Mouse (Mus musculus): ENCODE results near the gene Zfr2. TPM values are rescaled to one million over a fixed set of nuclear protein-coding genes. Genes with fewer than 3 reads are reported as not detected.

Gene Zfr2
- 10 to 100 TPM; 20.9 to 21.7 TPM for total RNA-seq (2021)
- long read RNA-seq, experiment 1, partial matches to known transcripts = 6 of 15 reads
- long read RNA-seq, experiment 1, other reads (novel, unspliced or antisense) = 6 of 15 reads
- long read RNA-seq, experiment 2, transcript Zfr2-201 (18 exons, 3,349 nt) = major isoform, 9 of 35 reads
- long read RNA-seq, experiment 2, partial matches to known transcripts = 6 of 35 reads
- long read RNA-seq, experiment 2, other reads (novel, unspliced or antisense) = 20 of 35 reads

- peak; percentile 75 to 82 for DNase-seq (ENCODE audit: low spot score in 2 of 2)
Observed at GRCm38 (mm10) chr10:81232580-81233225, at the start of gene Zfr2. TSS of gene Zfr2 (plus strand) at chr10:81233155.

- no peak for DNase-seq (ENCODE audit: low spot score in 2 of 2)
Observed at GRCm38 (mm10) chr10:81183805-81184204, 49.1 kb upstream of the Zfr2 start, which contains the start of gene 4930442H23Rik. TSS of gene 4930442H23Rik (minus strand) at chr10:81183849.

- DNase-seq (ENCODE audit: low spot score in 2 of 2) = no peak
Observed at GRCm38 (mm10) chr10:81184765-81185164, 48.2 kb upstream of the Zfr2 start.

GRCm38 (mm10) chr10:81187161-81187560 is 45.8 kb upstream of the Zfr2 start:
- no peak for DNase-seq (ENCODE audit: low spot score in 2 of 2)

GRCm38 (mm10) chr10:81189821-81190220 is 43.1 kb upstream of the Zfr2 start:
- DNase-seq (ENCODE audit: low spot score in 2 of 2) = no peak

GRCm38 (mm10) chr10:81190236-81190911 is 42.6 kb upstream of the Zfr2 start:
- no peak for DNase-seq (ENCODE audit: low spot score in 2 of 2)

GRCm38 (mm10) chr10:81190912-81191321 is 42.0 kb upstream of the Zfr2 start:
- no peak for DNase-seq (ENCODE audit: low spot score in 2 of 2)

- DNase-seq (ENCODE audit: low spot score in 2 of 2) = no peak
Observed at GRCm38 (mm10) chr10:81191342-81191982, 41.5 kb upstream of the Zfr2 start.

- DNase-seq (ENCODE audit: low spot score in 2 of 2) = peak in 1 of 2 experiments; percentile 67
Observed at GRCm38 (mm10) chr10:81192270-81192967, 40.5 kb upstream of the Zfr2 start.

- DNase-seq (ENCODE audit: low spot score in 2 of 2) = no peak
Observed at GRCm38 (mm10) chr10:81192968-81193501, 39.9 kb upstream of the Zfr2 start.

GRCm38 (mm10) chr10:81193991-81194774 is 38.8 kb upstream of the Zfr2 start:
- DNase-seq (ENCODE audit: low spot score in 2 of 2) = no peak

- DNase-seq (ENCODE audit: low spot score in 2 of 2) = no peak
Observed at GRCm38 (mm10) chr10:81195300-81195699, 37.7 kb upstream of the Zfr2 start.

GRCm38 (mm10) chr10:81196470-81197065 is 36.4 kb upstream of the Zfr2 start:
- no peak for DNase-seq (ENCODE audit: low spot score in 2 of 2)

- DNase-seq (ENCODE audit: low spot score in 2 of 2) = no peak
Observed at GRCm38 (mm10) chr10:81197305-81197704, 35.6 kb upstream of the Zfr2 start.

- DNase-seq (ENCODE audit: low spot score in 2 of 2) = no peak
Observed at GRCm38 (mm10) chr10:81198230-81198629, 34.7 kb upstream of the Zfr2 start.

- DNase-seq (ENCODE audit: low spot score in 2 of 2) = no peak
Observed at GRCm38 (mm10) chr10:81198990-81199389, 34.0 kb upstream of the Zfr2 start.

GRCm38 (mm10) chr10:81200141-81200540 is 32.8 kb upstream of the Zfr2 start:
- DNase-seq (ENCODE audit: low spot score in 2 of 2) = no peak

GRCm38 (mm10) chr10:81200605-81201287 is 32.2 kb upstream of the Zfr2 start:
- DNase-seq (ENCODE audit: low spot score in 2 of 2) = no peak

Data from adrenal gland, postnatal 4 days (tissue).